Mouse (Mus musculus): Measurements from ENCODE around the gene Ift22.
A peak's percentile ranks its signal among the peaks of the same experiment; 100 is the strongest.
"Not testable (repeated sequence)": the region's sequence is repeated elsewhere in the genome, so short reads cannot be mapped to it uniquely, and the experiment has no call there.

Ift22 gene

DNA sequence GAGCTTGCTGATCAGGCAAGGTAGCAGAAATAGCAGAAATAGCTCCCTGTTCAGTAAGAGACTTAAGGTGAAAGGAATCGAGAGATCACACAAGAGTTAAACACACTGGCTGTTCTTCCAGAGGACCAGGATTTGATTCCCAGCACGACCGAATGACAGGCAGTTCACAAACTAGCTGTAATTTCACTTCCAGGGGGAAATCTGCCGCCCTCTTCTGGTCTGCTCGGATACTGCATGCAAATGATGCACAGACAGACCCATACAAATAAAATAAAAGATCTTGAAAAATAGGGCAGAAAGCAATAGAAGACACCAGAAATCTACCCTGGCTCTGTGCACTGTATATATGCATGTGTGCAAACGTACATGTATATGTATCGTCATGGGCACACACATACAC lies 2.3 kb upstream of the Ift22 start:
- DNase-seq (ENCODE audit: low read depth, low spot score): peak; percentile 76

DNA sequence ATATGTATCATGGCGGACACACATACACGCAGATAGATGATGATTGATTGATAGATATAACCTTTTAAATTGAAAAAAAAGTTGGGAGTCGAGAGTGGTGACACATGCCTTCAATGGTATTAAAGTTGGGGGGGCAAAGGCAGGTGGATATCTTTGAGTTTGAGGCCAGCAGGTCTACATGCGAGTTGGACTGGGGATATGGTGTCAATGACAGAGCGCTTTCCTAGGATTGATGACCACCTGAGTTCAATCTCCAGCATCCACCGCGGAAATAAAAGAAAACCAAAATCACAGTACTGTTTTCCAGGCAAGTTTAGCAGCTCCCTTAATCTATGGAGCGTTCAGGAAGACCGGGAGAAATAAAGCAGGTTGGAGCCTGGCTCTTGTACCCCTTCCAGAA lies 363 bp upstream of the Ift22 start:
- DNase-seq (ENCODE audit: low read depth, low spot score): no peak

DNA sequence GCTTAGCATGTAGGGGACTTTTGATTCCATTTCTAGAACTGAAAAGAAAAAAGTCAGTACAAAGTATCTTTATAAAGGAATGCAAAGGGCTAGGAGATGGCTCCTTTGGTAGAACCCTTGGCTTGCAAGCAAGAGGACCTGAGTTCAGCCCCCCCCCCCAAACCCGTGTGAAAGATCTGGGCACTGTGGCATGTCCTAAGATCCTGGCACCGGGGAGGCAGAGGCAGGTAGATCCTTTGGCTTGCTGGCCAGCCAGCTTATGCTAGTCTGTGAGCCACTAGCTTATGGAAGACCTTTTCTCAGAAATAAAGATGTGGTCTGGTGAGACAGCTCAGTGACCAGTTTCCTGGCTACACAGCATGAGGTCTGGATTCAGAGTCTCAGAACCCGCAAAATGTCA lies 6.2 kb downstream of the Ift22 start:
- no peak for DNase-seq (ENCODE audit: low read depth, low spot score)

- no peak for DNase-seq (ENCODE audit: low read depth, low spot score)
These were observed 9.8 kb downstream of the Ift22 start for GRCm38 (mm10) chr5:136917613-136918242.

DNA sequence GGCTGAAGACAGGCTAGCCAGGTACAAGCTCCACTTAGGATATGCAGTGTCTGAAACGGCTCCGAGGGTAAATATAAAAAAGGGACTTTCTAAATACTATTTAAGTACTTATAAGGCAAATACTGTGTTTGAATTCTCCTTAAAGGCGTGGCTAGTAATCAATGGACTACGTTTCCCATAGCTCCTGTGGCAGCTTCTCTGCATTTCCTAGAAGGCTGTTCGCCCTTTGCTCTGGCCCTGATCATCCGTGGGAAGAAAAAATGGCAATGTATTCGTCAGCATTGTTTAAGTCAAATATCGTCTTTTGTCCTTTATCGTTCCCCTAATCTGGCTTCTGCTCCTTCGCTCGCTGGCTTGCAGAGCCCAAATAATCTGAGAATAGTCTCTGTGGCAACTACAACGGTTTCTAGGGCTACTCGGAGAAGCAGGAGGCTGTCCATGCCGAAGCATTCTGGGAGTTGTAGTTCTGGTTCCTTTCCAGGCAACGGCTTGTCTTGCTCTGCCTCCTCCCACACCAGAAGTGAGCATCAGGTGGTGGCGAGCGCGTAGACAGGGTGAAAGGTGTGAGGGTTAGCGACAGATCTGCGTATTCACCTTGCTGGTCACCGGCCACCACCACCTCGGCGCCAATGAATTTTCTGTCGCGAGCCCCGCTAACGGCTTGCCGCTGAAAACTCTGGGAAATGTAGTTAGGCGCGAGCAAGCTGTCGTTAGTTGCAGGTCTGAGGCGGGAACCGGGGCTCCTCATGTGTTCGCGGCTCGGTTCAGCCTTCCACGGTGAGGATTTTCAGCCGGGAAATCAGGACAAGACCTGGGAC lies 10.9 kb downstream of the Ift22 start:
- DNase-seq (ENCODE audit: low read depth, low spot score): peak; percentile 82

- DNase-seq (ENCODE audit: low read depth, low spot score): no peak
These were observed 11.8 kb downstream of the Ift22 start for GRCm38 (mm10) chr5:136919546-136920301.

GRCm38 (mm10) chr5:136922830-136923229 lies 14.9 kb downstream of the Ift22 start:
- no peak for DNase-seq (ENCODE audit: low read depth, low spot score)

DNA sequence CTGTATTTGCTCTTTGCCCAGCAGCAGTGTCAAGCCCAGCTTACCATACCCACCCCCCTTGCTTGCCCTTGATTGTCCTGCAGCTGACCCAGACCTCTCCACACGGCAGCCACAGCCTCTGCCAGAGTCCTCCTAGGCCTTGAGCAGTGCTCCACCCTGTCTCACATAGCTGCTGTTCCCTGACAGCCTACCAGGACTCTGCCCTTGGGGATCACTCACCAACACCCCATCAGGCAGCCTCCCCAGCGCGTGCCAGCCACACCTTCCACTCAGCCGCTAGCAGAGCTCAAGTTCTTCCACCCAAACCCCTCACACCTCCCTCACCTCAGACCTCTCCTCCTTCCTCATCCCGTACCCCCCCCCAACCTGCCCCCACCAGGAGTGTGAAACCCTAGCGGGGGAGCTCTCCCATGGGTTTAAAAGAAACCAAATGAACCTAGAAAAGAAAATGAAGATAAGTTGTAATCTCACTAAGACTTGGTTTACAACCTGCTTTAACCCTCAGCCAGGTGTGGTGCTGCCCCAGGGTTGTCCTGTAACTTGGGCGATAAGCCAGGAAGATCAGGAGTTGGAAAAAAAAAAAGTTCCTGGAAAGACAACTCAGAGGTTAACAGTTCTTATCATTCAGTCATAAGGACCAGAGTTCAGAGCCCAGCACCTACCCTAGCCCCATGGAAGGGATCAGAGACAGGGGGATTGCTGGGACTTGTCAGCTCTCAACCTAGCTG lies 16.0 kb downstream of the Ift22 start:
- DNase-seq (ENCODE audit: low read depth, low spot score): no peak

DNA sequence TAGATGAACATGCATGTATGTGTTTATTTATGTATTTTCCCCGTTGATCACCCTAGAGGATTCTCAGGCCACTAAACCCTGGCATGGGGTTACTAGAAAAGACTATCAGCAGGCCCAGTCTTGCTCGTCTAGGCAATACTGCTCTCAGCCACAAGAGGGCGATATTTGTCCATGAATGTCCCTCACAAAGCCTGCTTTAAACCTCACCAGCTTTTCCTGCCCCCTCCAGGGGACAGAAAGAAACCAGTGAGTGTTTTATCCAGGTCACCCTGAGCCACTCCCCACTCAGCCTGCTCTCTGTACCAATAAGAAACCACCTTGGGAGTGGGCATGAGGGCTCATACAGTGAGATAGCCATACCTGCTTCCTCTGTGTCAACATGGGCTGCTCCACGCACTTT lies 21.1 kb downstream of the Ift22 start:
- DNase-seq (ENCODE audit: low read depth, low spot score): peak; percentile 89

DNA sequence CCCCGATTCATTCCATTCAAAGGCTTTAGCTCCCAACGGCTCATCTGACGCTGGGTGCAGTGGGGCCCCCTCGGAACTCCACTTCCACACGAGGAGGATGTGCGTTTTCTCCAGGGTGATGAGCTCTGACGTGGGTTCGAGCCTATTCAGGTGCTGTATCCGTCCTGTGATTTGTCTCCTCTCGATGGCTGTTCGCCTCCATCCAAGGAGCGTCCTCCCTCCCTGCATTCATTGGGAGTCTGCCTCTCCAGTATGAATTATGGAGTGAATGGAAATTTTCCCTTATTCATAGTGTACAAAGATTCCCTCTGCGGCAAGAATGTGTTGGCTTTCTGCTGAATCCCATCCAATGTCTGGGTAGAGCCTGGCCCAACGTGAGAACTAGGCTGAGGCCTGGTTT lies 23.9 kb downstream of the Ift22 start:
- DNase-seq (ENCODE audit: low read depth, low spot score): no peak

- DNase-seq (ENCODE audit: low read depth, low spot score): peak; percentile 52
These were observed 25.0 kb downstream of the Ift22 start for GRCm38 (mm10) chr5:136932956-136933355.

- DNase-seq (ENCODE audit: low read depth, low spot score): peak; percentile 88
These were observed 26.0 kb downstream of the Ift22 start for GRCm38 (mm10) chr5:136933930-136934329.

- peak; percentile 71 for DNase-seq (ENCODE audit: low read depth, low spot score)
These were observed 28.1 kb downstream of the Ift22 start for GRCm38 (mm10) chr5:136935905-136936695.

GRCm38 (mm10) chr5:136936750-136937149 lies 28.8 kb downstream of the Ift22 start:
- no peak for DNase-seq (ENCODE audit: low read depth, low spot score)

DNA sequence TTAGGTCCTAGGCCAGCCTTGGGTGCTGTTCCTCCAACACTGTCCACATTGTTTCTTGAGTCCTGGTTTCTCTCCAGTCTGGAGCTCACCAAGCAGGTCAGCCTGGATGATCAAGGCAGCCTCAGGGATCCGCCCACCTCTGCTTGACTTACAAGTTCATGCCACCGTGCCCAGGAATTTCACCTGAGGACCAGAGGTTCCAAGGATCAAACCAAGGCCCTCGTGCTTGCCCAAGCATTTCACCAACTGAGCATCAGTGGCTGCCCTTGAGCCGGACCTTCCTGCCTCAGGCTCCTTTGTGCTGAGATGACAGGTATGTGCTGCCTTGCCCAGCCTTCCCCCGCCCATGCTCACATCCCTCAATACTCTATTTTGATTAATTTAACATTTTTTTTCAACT lies 29.7 kb downstream of the Ift22 start:
- DNase-seq (ENCODE audit: low read depth, low spot score): no peak

DNA sequence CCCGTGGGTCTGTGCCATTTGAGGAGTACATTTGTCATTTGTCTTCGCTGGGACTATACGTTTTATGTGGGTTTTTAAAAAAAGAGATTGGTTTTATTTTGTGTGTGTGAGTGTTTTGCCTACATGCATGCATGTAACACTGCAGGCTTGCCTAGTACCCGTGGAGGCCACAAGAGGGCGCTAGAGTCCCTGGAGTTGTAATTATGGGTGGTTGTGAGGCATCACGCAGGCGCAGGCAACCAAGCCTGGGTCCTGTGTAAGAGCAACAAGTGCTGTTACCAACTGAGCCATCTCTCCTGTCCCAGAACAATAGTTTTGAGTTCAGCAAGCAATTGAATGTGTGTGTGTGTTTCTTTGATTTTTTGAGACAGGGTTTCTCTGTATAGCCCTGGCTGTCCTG lies 31.3 kb downstream of the Ift22 start:
- DNase-seq (ENCODE audit: low read depth, low spot score): peak; percentile 75

GRCm38 (mm10) chr5:136940029-136940428 lies 32.1 kb downstream of the Ift22 start:
- DNase-seq (ENCODE audit: low read depth, low spot score): not testable (repeated sequence)

DNA sequence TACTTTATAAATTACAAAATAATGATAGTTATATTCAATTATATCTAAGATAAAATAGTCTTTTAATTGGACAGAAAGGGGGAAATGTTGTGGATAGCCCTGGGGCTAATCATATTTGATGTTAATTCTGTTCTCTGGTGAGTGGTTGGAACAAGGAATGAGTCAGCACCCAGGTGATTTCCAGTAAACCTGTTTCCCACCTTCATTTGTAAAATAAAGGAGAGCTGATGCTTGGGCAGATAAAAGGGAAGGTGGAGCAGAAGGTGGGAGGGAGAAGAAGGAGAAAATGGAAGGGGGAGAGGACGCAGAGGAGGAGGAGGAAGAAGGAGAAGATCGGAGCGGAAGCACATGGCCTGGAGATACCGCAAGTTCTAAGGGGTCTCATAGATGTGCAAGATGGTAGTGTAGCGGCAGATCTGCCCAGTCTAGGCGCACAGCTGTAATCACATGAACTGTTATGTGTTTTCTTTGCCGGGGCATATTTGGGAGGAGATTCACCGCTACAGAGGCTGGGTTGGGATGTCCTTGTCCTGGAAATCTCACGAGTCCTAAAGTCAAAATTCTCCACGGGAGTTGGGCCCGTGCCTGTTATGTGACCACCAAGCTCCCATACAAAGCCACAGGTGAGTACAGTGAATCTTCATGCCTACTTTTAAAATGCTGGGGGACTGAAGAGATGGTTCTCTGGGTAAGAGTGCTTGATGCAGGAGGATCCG lies 33.1 kb downstream of the Ift22 start:
- DNase-seq (ENCODE audit: low read depth, low spot score): peak; percentile 85

DNA sequence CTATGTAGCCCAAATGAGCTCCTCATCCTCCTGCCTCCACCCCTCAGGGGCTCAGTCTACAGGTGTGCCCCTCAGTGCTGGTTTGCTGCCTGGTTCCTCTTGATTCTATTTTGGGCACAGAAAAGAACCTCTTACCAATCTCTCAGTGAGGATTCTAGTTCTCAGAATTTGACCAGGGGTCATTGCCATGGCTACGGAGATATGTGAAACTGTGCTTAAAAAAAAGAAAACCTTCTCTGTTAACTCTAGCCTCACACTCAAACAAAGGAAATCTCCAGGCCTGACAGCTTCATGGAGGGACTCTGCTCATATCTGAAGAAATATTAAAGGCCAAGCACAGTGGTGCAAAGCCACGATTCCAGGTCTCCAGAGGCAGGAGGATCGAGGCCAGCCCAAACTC lies 34.8 kb downstream of the Ift22 start:
- no peak for DNase-seq (ENCODE audit: low read depth, low spot score)

- no peak for DNase-seq (ENCODE audit: low read depth, low spot score)
These were observed 35.4 kb downstream of the Ift22 start for GRCm38 (mm10) chr5:136943382-136943781.

Measured in ES-CJ7 (cell line).